Mouse (Mus musculus) ES-E14 (cell line): ENCODE measurements around the gene Tldc2.

Experiments
- HCFC1 ChIP-seq: IDR thresholded peaks from 2 replicates; pipeline ENCODE4 v1.6.1; 2012; ENCODE audit warnings: low read length, inconsistent platforms, borderline replicate concordance; ENCODE audit not compliant: insufficient read depth
- ZC3H11A ChIP-seq: IDR thresholded peaks from 2 replicates; pipeline ENCODE4 v1.6.1; 2012; ENCODE audit warnings: low read depth, mild to moderate bottlenecking, inconsistent platforms, low read length, borderline replicate concordance
- ZNF384 ChIP-seq: IDR thresholded peaks from 2 replicates; pipeline ENCODE4 v1.6.1; 2012; ENCODE audit warnings: low read depth, low read length, inconsistent platforms

GRCm38 (mm10) chr2:157073378-157074052, 13.3 kb upstream of the Tldc2 start:
- TF ChIP-seq ZNF384: no peak
- TF ChIP-seq ZC3H11A: no peak
- no peak for TF ChIP-seq HCFC1
